Mouse (Mus musculus) limb, embryonic 14.5 days (tissue): ENCODE measurements around the gene Fam169b. TPM values are rescaled to one million over a fixed set of nuclear protein-coding genes. Genes with fewer than 3 reads are reported as not detected.

Experiments
- ATAC-seq: fragments of 200-750 bp; cut with Nextera tagmentation; 2 replicates; pipeline ENCODE4 v1.8.0; 2017; ENCODE audit warnings: low read depth, moderate number of reproducible peaks, moderate TSS enrichment; ENCODE audit not compliant: low FRiP score
- DNase-seq: peaks from one replicate; pipeline ENCODE4 v3.0.0-alpha.2; 2015; ENCODE audit warnings: low spot score
- H3K27ac ChIP-seq: fragments of 300-500 bp; sonication (generic); replicated peaks from 2 replicates; pipeline ENCODE4 v1.5.1; 2014; ENCODE audit warnings: low read depth, mild to moderate bottlenecking, low read length, moderate library complexity, mixed read lengths
- H3K27me3 ChIP-seq: fragments of 300-500 bp; sonication (generic); 2 replicates; pipeline ENCODE4 v1.6.1; 2014; ENCODE audit warnings: low read length, mixed read lengths; ENCODE audit not compliant: control insufficient read depth, insufficient read depth
- H3K36me3 ChIP-seq: fragments of 300-500 bp; sonication (generic); 2 replicates; pipeline ENCODE4 v1.6.1; 2014; ENCODE audit warnings: mild to moderate bottlenecking, low read length, moderate library complexity, mixed read lengths; ENCODE audit not compliant: control insufficient read depth, insufficient read depth
- H3K4me1 ChIP-seq: fragments of 300-500 bp; sonication (generic); 2 replicates; pipeline ENCODE4 v1.6.1; 2014; ENCODE audit warnings: antibody characterized with exemption, low read length, mixed read lengths; ENCODE audit not compliant: control insufficient read depth, insufficient read depth
- H3K4me2 ChIP-seq: fragments of 300-500 bp; sonication (generic); replicated peaks from 2 replicates; pipeline ENCODE4 v1.6.1; 2014; ENCODE audit warnings: low read depth, mild to moderate bottlenecking, low read length, moderate library complexity; ENCODE audit not compliant: severe bottlenecking
- H3K4me3 ChIP-seq: fragments of 300-500 bp; sonication (generic); replicated peaks from 2 replicates; pipeline ENCODE4 v1.5.1; 2014; ENCODE audit warnings: low read length
- H3K9ac ChIP-seq: fragments of 300-500 bp; sonication (generic); 2 replicates; pipeline ENCODE4 v1.6.1; 2014; ENCODE audit warnings: mild to moderate bottlenecking, low read depth, low read length, moderate library complexity; ENCODE audit not compliant: severe bottlenecking
- H3K9me3 ChIP-seq: fragments of 300-500 bp; sonication (generic); 2 replicates; pipeline ENCODE4 v1.6.1; 2016; ENCODE audit warnings: low read length; ENCODE audit not compliant: control insufficient read depth
- POLR2A ChIP-seq: fragments of 200-500 bp; IDR thresholded peaks from 2 replicates; pipeline ENCODE4 v1.8.0; 2012; ENCODE audit warnings: inconsistent platforms, mild to moderate bottlenecking, moderate library complexity, borderline replicate concordance; ENCODE audit not compliant: insufficient read depth, insufficient read length; ENCODE audit errors: extremely low read depth
- WGBS: fragments of 180-500 bp; shearing (Covaris S2); extraction: QIAGEN DNeasy Blood & Tissue Kit; methylation state at CpG from one replicate; pipeline ENCODE4 v1.1.7; 2014; 5-methylcytosine and 5-hydroxymethylcytosine counted together
- polyA plus RNA-seq, 2 experiments: library from polyadenylated mRNA; depleted of rRNA in 1 of 2; stranded (reverse) in 1 of 2; unstranded in 1 of 2; fragments of >200 nt; fragmentation: Nextera tagmentation in 1 of 2; extraction: Ambion mirVana in 1 of 2; gene quantifications; 2 replicates each; pipeline versions ENCODE4 v1.2.1 to v1.2.3; 2012 to 2014

Fam169b gene
- polyA plus RNA-seq, 2 experiments: 1.0 to 1.9 TPM

- no peaks in the 10 kb centered on the region for H3K9me3 ChIP-seq
- peak overlapping the region; percentile 57 for H3K4me2 ChIP-seq
- peaks cover 30% of the 10 kb centered on the region for H3K4me1 ChIP-seq
- peak overlapping the region; percentile 40 for H3K9ac ChIP-seq
- H3K36me3 ChIP-seq: no peaks in the 10 kb centered on the region
- H3K27ac ChIP-seq: peak overlapping the region; percentile 58
- DNase-seq: no peak
- no peak for TF ChIP-seq POLR2A
- 3% methylated on average over 31 of the region's 36 CpGs for WGBS
- no peaks in the 10 kb centered on the region for H3K27me3 ChIP-seq
- ATAC-seq: no peak
- peak overlapping the region; percentile 34 for H3K4me3 ChIP-seq
These were observed 2.4 kb downstream of the Fam169b start for GRCm38 (mm10) chr7:68275838-68276731.

GRCm38 (mm10) chr7:68277054-68277896 lies 3.6 kb downstream of the Fam169b start:
- ATAC-seq (peak; percentile 87), DNase-seq (peak; percentile 78)
- TF ChIP-seq POLR2A: no peak
- Histone ChIP-seq H3K4me2 (no peak overlapping the region), H3K4me1 (peaks cover 30% of the 10 kb centered on the region), H3K4me3 (no peak overlapping the region), H3K27me3 (no peaks in the 10 kb centered on the region), H3K9me3 (no peaks in the 10 kb centered on the region), H3K9ac (no peak overlapping the region), H3K36me3 (no peaks in the 10 kb centered on the region), H3K27ac (peak overlapping the region; percentile 72)
- 7% methylated on average over 11 of the region's 11 CpGs for WGBS

GRCm38 (mm10) chr7:68277897-68278270 lies 4.2 kb downstream of the Fam169b start:
- Histone ChIP-seq H3K4me1 (peaks cover 30% of the 10 kb centered on the region), H3K27me3 (no peaks in the 10 kb centered on the region), H3K27ac (peak overlapping the region; percentile 72), H3K36me3 (no peaks in the 10 kb centered on the region), H3K4me3 (no peak overlapping the region), H3K4me2 (no peak overlapping the region), H3K9me3 (no peaks in the 10 kb centered on the region), H3K9ac (no peak overlapping the region)
- ATAC-seq: no peak
- 50% methylated on average over 4 of the region's 4 CpGs for WGBS
- DNase-seq: no peak
- TF ChIP-seq POLR2A: no peak

- no peaks in the 10 kb centered on the region for H3K9me3 ChIP-seq
- no peak overlapping the region for H3K4me3 ChIP-seq
- H3K27me3 ChIP-seq: no peaks in the 10 kb centered on the region
- no peak for TF ChIP-seq POLR2A
- no peak for ATAC-seq
- WGBS: 94% methylated on average over 6 of the region's 6 CpGs
- H3K4me1 ChIP-seq: peaks cover 30% of the 10 kb centered on the region
- peak overlapping the region; percentile 72 for H3K27ac ChIP-seq
- no peak overlapping the region for H3K4me2 ChIP-seq
- no peaks in the 10 kb centered on the region for H3K36me3 ChIP-seq
- no peak overlapping the region for H3K9ac ChIP-seq
- no peak for DNase-seq
These were observed 4.7 kb downstream of the Fam169b start for GRCm38 (mm10) chr7:68278385-68278784.

- Histone ChIP-seq H3K9me3 (no peaks in the 10 kb centered on the region), H3K27me3 (no peaks in the 10 kb centered on the region), H3K4me1 (peaks cover 30% of the 10 kb centered on the region), H3K27ac (no peak overlapping the region), H3K36me3 (no peaks in the 10 kb centered on the region), H3K9ac (no peak overlapping the region), H3K4me3 (no peak overlapping the region), H3K4me2 (no peak overlapping the region)
- 66% methylated on average over 6 of the region's 6 CpGs for WGBS
- DNase-seq (no peak), ATAC-seq (no peak)
- no peak for TF ChIP-seq POLR2A
These were observed 5.3 kb downstream of the Fam169b start for GRCm38 (mm10) chr7:68278908-68279307.
